Mouse (Mus musculus) liver, embryonic 14 days (tissue): ENCODE data around the gene Ppp1r3d. TPM values are rescaled to one million over a fixed set of nuclear protein-coding genes. Genes with fewer than 3 reads are reported as not detected.

Experiments used
- polyA plus RNA-seq: library from polyadenylated mRNA; depleted of rRNA; stranded (reverse); fragments of >200 nt; gene quantifications from 2 replicates; pipeline ENCODE4 v1.2.3, GENCODE M21; 2012; rRNA removed

Gene Ppp1r3d
- 0.39 and 0.42 TPM in 2 replicates for polyA plus RNA-seq

DNA sequence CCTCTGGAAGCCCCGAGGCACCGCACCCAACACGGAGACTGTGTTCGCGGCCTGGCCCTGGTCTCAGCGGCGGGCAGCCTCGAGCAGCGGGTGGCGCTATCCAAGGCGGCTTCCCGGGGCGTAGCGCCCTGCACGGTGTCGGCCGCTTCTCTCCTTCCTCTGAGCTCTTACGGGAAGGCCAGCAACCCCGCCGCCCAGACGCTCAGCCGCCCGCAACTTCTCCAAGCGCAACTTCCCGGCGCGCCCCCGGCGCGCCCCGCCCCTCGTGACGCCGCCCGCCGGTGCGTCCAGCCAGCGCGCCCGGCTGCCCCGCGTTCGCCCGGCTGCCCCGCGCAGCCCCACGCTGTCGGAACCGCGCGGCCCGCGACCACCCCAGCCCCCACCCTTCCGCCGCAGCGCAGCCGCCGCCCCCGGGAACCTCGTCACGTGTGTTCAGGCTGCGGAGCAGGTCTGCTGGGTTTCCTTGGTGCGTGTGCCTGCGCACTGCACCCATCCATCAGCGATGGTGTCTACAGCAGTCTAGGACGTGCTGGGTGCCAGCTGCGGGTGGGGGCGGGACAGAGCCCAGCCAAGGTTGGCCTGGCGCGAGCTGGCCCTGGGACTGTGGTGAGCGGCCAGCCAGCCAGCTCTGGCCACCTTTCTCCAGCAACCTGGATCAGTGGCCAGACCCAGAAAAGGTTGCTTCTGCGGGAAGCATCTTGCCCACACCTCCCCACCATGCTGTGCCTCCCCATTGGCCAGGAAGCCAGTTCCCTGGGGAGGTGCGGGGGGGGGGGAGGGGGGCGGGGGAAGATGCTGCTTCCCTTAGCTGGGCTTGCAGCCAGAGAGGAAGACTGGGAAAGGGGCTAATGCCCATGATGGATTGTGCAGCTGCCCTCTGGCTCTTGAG is at the start of gene Ppp1r3d, which contains the start of gene Fam217b:
TSS of gene Ppp1r3d (minus strand) at position 212 of the 889 bp plus-strand sequence.
TSS of gene Fam217b (plus strand) at position 264 of the 889 bp plus-strand sequence.

DNA sequence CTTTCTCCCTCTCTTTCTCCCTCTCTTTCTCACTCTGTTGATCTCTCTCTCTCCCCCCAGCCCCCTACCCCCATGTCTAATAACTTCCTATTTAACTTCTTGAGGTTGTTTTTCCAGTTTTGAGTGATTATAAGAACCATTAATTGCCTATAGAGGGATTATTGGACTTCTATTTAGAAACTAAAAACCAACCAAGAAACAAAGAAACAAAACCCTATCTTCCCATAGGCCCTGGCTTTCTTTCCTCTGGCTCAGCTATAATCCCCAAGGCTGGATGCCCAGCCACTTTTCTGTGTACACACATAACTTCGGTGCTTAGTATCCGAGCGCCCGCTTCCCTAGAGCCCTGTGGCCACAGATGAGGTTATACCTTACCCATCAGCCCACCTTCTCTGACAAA is 16.0 kb upstream of the Ppp1r3d start, which contains the start of gene Cdh26:
TSS of gene Cdh26 (plus strand) at position 301 of the 400 bp plus-strand sequence.

DNA sequence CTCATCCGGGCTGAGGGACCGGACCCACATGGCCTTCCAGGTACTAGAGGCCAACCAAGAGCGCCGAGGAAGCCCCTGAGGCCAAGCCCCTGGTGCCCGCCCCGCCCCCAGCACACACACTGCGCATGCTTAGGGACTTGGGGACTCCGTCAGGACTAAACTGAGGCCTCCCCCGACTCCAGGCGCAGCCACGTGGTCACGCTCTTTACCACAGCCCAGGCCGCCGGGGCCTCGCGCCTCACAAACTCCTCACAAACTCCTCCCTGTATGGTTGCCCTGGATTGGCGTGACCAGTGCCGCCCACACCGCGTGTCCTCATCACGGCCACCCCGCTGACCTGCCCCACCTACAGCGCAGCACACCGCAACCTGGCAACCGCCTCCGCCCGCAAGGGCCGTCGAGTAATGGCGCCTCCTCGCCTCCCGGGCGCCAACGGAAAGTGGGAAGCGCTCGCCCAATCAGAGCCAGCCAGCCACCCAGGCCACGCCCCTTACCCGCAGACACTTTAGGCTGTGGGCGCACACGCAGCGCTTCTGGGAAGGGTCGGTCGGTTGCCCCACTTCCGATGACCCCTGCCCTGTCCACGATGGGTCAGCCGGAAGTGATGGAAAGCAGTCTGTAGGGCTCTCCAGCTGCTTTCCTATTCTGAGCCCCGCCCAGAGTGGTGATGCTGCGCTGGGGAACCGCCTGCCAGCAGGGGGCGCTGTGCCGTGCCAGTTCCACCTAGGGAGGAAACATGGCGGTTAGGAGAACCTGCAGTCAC is 7.0 kb downstream of the Ppp1r3d start, which contains the start of gene Sycp2:
TSS of gene Sycp2 (minus strand) at position 633 of the 763 bp plus-strand sequence.

Other genes starting within 250 kb of the Ppp1r3d start
- gene Sycp2, start 6.8 kb downstream of the Ppp1r3d start, polyA plus RNA-seq: 0.01 and 0.02 TPM in 2 replicates
- gene Fam217b, start 52 bp upstream of the Ppp1r3d start, polyA plus RNA-seq: 0.42 and 0.51 TPM in 2 replicates
- gene Cdh26, start 16.1 kb upstream of the Ppp1r3d start, polyA plus RNA-seq: 0.08 and 0.24 TPM in 2 replicates